Mouse (Mus musculus): ENCODE measurements around the gene Ehmt2. TPM values are rescaled to one million over a fixed set of nuclear protein-coding genes. Genes with fewer than 3 reads are reported as not detected.
"Not testable (repeated sequence)": the region's sequence is repeated elsewhere in the genome, so short reads cannot be mapped to it uniquely, and the experiment has no call there.

The Ehmt2 gene
- polyA plus RNA-seq, 1 experiment from 2014 or later, result 39.5 TPM

DNA sequence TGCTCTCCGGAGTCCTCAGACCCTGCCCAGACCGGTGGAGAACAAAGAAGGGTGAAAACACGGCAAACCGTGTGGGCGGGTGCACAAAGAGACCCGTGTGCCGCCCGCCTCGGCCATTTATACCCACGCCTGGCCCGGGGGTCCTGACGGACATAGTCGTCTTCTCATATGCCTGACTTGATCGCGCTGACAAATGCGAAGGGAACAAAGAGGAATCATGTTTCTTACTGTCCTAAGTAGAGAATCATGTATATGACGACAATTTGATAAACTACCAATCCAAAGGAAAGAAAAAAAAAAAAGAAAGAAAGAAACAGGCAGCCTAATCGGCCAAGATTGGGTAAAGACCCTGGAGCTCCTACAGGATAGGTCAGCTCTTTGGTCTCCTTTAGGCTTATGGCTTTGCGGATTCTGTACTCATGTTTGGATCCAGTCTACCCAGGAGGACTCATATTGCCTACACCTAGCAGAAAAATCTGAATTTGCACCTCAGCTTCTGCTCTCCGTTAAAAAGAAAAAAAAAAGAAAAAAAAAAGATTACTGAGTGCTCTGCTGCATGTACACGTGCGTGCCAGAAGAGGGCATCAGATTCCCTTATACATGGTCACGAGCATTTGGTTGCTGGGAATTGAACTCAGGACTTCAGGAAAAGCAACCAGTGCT lies 54.2 kb downstream of the Ehmt2 start:
- Histone ChIP-seq H3K4me2 (ENCODE audit: low read depth, low read length) (peak overlapping the region; percentile 74), H3K9me3 (replicated peaks; ENCODE audit: control insufficient read depth, low read length) (no peaks in the 10 kb centered on the region), H3K4me3 (ENCODE audit: low read length) (peak overlapping the region; percentile 62), H3K27ac (ENCODE audit: low read length) (peak overlapping the region; percentile 55), H3K27me3 (ENCODE audit: control insufficient read depth, insufficient read depth, low read length) (no peaks in the 10 kb centered on the region), H3K36me3 (ENCODE audit: control insufficient read depth, insufficient read depth) (peaks cover 12% of the 10 kb centered on the region), H3K4me1 (ENCODE audit: control insufficient read depth, insufficient read depth, low read length) (peaks cover 10% of the 10 kb centered on the region), H3K9ac (ENCODE audit: low read length) (peak overlapping the region; percentile 77)
- ATAC-seq (replicated peaks; ENCODE audit: extremely low read depth, insufficient read depth, low FRiP score), result peak; percentile 75
- under 1% methylated on average over 23 of the region's 23 CpGs for WGBS

GRCm38 (mm10) chr17:34953258-34953657 lies 55.0 kb downstream of the Ehmt2 start:
- Histone ChIP-seq H3K27ac (ENCODE audit: low read length) (no peak overlapping the region), H3K4me3 (ENCODE audit: low read length) (no peak overlapping the region), H3K4me2 (ENCODE audit: low read depth, low read length) (no peak overlapping the region), H3K27me3 (ENCODE audit: control insufficient read depth, insufficient read depth, low read length) (no peaks in the 10 kb centered on the region), H3K36me3 (ENCODE audit: control insufficient read depth, insufficient read depth) (peaks cover 12% of the 10 kb centered on the region), H3K4me1 (ENCODE audit: control insufficient read depth, insufficient read depth, low read length) (peaks cover 10% of the 10 kb centered on the region), H3K9me3 (replicated peaks; ENCODE audit: control insufficient read depth, low read length) (no peaks in the 10 kb centered on the region), H3K9ac (ENCODE audit: low read length) (no peak overlapping the region)
- WGBS, result 89% methylated on average over 3 of the region's 3 CpGs
- ATAC-seq (replicated peaks; ENCODE audit: extremely low read depth, insufficient read depth, low FRiP score), result no peak

DNA sequence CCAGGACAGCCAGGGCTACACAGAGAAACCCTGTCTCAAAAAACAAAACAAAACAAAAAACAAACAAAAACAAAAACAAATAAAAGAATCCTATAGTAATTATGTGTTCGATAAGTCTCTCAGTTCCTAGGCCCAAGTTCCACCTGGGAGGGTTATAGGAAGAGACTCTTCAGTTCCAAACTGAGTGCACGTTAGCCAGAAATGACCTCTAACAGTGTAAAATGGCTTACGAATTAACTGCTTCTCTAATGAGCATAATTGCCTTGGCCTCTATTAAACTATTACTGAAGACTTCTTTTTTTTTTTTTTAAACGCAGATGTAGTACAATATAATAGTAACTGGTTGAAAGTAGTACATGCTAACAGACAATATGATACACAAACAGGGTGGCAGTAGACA lies 55.6 kb downstream of the Ehmt2 start:
- ATAC-seq (replicated peaks; ENCODE audit: extremely low read depth, insufficient read depth, low FRiP score), result no peak
- 92% methylated on average over 4 of the region's 4 CpGs for WGBS
- Histone ChIP-seq H3K27me3 (ENCODE audit: control insufficient read depth, insufficient read depth, low read length) (no peaks in the 10 kb centered on the region), H3K27ac (ENCODE audit: low read length) (no peak overlapping the region), H3K9me3 (replicated peaks; ENCODE audit: control insufficient read depth, low read length) (no peaks in the 10 kb centered on the region), H3K4me2 (ENCODE audit: low read depth, low read length) (no peak overlapping the region), H3K36me3 (ENCODE audit: control insufficient read depth, insufficient read depth) (peaks cover 12% of the 10 kb centered on the region), H3K4me3 (ENCODE audit: low read length) (no peak overlapping the region), H3K9ac (ENCODE audit: low read length) (no peak overlapping the region), H3K4me1 (ENCODE audit: control insufficient read depth, insufficient read depth, low read length) (peaks cover 10% of the 10 kb centered on the region)

GRCm38 (mm10) chr17:34954831-34955230 lies 56.6 kb downstream of the Ehmt2 start:
- H3K9ac ChIP-seq (ENCODE audit: low read length), result no peak overlapping the region
- peaks cover 10% of the 10 kb centered on the region for H3K4me1 ChIP-seq (ENCODE audit: control insufficient read depth, insufficient read depth, low read length)
- 83% methylated on average over 4 of the region's 4 CpGs for WGBS
- no peak for ATAC-seq (replicated peaks; ENCODE audit: extremely low read depth, insufficient read depth, low FRiP score)
- no peak overlapping the region for H3K4me3 ChIP-seq (ENCODE audit: low read length)
- no peaks in the 10 kb centered on the region for H3K27me3 ChIP-seq (ENCODE audit: control insufficient read depth, insufficient read depth, low read length)
- H3K9me3 ChIP-seq (replicated peaks; ENCODE audit: control insufficient read depth, low read length), result no peaks in the 10 kb centered on the region
- H3K4me2 ChIP-seq (ENCODE audit: low read depth, low read length), result no peak overlapping the region
- H3K27ac ChIP-seq (ENCODE audit: low read length), result no peak overlapping the region
- H3K36me3 ChIP-seq (ENCODE audit: control insufficient read depth, insufficient read depth), result peaks cover 8% of the 10 kb centered on the region

GRCm38 (mm10) chr17:34955884-34956283 lies 57.6 kb downstream of the Ehmt2 start:
- H3K9ac ChIP-seq (ENCODE audit: low read length), result no peak overlapping the region
- no peak overlapping the region for H3K4me2 ChIP-seq (ENCODE audit: low read depth, low read length)
- H3K36me3 ChIP-seq (ENCODE audit: control insufficient read depth, insufficient read depth), result no peaks in the 10 kb centered on the region
- H3K4me1 ChIP-seq (ENCODE audit: control insufficient read depth, insufficient read depth, low read length), result peaks cover 11% of the 10 kb centered on the region
- no peaks in the 10 kb centered on the region for H3K9me3 ChIP-seq (replicated peaks; ENCODE audit: control insufficient read depth, low read length)
- WGBS, result 62% methylated on average over 3 of the region's 3 CpGs
- H3K4me3 ChIP-seq (ENCODE audit: low read length), result no peak overlapping the region
- no peaks in the 10 kb centered on the region for H3K27me3 ChIP-seq (ENCODE audit: control insufficient read depth, insufficient read depth, low read length)
- H3K27ac ChIP-seq (ENCODE audit: low read length), result no peak overlapping the region
- no peak for ATAC-seq (replicated peaks; ENCODE audit: extremely low read depth, insufficient read depth, low FRiP score)

DNA sequence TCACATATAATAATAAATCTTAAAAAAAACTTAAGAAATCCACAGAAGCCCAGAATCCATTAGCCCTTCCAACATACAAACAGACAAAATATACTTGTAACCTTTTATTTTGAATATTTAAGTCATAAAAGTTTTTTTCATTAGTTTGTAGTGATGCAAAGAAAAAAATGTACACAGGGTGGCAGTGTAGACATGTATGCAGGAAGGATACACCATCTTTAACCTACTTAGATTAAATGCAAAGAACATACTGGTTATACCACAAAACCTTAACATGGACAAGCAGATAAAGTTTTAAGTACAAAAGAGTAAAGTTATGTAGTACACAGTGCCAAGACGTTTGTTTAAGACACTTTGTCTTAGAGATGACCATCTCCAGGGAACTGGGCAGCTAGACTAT lies 58.1 kb downstream of the Ehmt2 start:
- ATAC-seq (replicated peaks; ENCODE audit: extremely low read depth, insufficient read depth, low FRiP score), result no peak
- Histone ChIP-seq H3K36me3 (ENCODE audit: control insufficient read depth, insufficient read depth) (no peaks in the 10 kb centered on the region), H3K9me3 (replicated peaks; ENCODE audit: control insufficient read depth, low read length) (no peaks in the 10 kb centered on the region), H3K4me2 (ENCODE audit: low read depth, low read length) (no peak overlapping the region), H3K27me3 (ENCODE audit: control insufficient read depth, insufficient read depth, low read length) (no peaks in the 10 kb centered on the region), H3K9ac (ENCODE audit: low read length) (no peak overlapping the region), H3K27ac (ENCODE audit: low read length) (no peak overlapping the region), H3K4me1 (ENCODE audit: control insufficient read depth, insufficient read depth, low read length) (peaks cover 6% of the 10 kb centered on the region), H3K4me3 (ENCODE audit: low read length) (no peak overlapping the region)
- 28% methylated on average over 1 of the region's 1 CpGs for WGBS

GRCm38 (mm10) chr17:34957291-34957690 lies 59.0 kb downstream of the Ehmt2 start:
- not testable (repeated sequence) for ATAC-seq (replicated peaks; ENCODE audit: extremely low read depth, insufficient read depth, low FRiP score); H3K27me3 ChIP-seq (ENCODE audit: control insufficient read depth, insufficient read depth, low read length); H3K4me1 ChIP-seq (ENCODE audit: control insufficient read depth, insufficient read depth, low read length); H3K9ac ChIP-seq (ENCODE audit: low read length); H3K4me2 ChIP-seq (ENCODE audit: low read depth, low read length); H3K27ac ChIP-seq (ENCODE audit: low read length); H3K9me3 ChIP-seq (replicated peaks; ENCODE audit: control insufficient read depth, low read length); H3K36me3 ChIP-seq (ENCODE audit: control insufficient read depth, insufficient read depth)
- 0 out of 2 replicates have a peak overlapping the region, but pooled peaks have one; percentile 8 for H3K4me3 ChIP-seq (ENCODE audit: low read length)
- 12% methylated on average over 33 of the region's 40 CpGs for WGBS

DNA sequence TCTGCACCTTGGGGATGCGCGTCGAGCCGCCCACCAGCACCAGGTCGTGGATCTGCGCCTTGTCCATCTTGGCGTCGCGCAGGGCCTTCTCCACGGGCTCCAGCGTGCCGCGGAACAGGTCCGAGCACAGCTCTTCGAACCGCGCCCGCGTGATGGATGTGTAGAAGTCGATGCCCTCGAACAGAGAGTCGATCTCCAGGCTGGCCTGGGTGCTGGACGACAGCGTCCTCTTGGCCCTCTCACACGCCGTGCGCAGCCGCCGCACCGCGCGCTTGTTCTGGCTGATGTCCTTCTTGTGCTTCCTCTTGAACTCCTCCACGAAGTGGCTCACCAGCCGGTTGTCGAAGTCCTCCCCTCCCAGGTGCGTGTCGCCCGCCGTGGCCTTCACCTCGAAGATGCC lies 59.7 kb downstream of the Ehmt2 start:
- 24% methylated on average over 29 of the region's 40 CpGs for WGBS
- not testable (repeated sequence) for H3K27ac ChIP-seq (ENCODE audit: low read length); H3K36me3 ChIP-seq (ENCODE audit: control insufficient read depth, insufficient read depth); H3K9ac ChIP-seq (ENCODE audit: low read length); H3K4me3 ChIP-seq (ENCODE audit: low read length); ATAC-seq (replicated peaks; ENCODE audit: extremely low read depth, insufficient read depth, low FRiP score); H3K4me1 ChIP-seq (ENCODE audit: control insufficient read depth, insufficient read depth, low read length); H3K27me3 ChIP-seq (ENCODE audit: control insufficient read depth, insufficient read depth, low read length); H3K9me3 ChIP-seq (replicated peaks; ENCODE audit: control insufficient read depth, low read length); H3K4me2 ChIP-seq (ENCODE audit: low read depth, low read length)

DNA sequence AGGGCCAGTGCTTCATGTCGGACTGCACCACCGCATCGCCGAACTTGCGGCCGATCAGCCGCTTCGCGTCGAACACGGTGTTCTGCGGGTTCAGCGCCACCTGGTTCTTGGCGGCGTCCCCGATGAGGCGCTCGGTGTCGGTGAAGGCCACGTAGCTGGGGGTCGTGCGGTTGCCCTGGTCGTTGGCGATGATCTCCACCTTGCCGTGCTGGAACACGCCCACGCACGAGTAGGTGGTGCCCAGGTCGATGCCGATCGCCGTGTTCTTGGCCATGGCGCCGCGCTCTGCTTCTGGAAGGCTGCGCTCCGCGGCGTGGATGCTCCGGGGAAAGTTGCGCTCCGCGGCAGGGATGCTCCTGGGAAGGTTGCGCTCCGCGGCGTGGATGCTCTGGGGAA lies 60.5 kb downstream of the Ehmt2 start:
- H3K9ac ChIP-seq (ENCODE audit: low read length); H3K9me3 ChIP-seq (replicated peaks; ENCODE audit: control insufficient read depth, low read length); H3K36me3 ChIP-seq (ENCODE audit: control insufficient read depth, insufficient read depth); H3K27ac ChIP-seq (ENCODE audit: low read length); H3K27me3 ChIP-seq (ENCODE audit: control insufficient read depth, insufficient read depth, low read length); H3K4me1 ChIP-seq (ENCODE audit: control insufficient read depth, insufficient read depth, low read length): not testable (repeated sequence)
- H3K4me2 ChIP-seq (ENCODE audit: low read depth, low read length), result peak overlapping the region; percentile 81
- under 1% methylated on average over 26 of the region's 47 CpGs for whole genome bisulfite sequencing
- peak overlapping the region; percentile 62 for H3K4me3 ChIP-seq (ENCODE audit: low read length)
- ATAC-seq (replicated peaks; ENCODE audit: extremely low read depth, insufficient read depth, low FRiP score), result 0 out of 2 replicates have a peak, but pooled peaks have one; percentile 2

Data from heart, embryonic 16.5 days (tissue).